22 mouse cellular contexts compared by ENCODE assay signal in the genomic region with DNA sequence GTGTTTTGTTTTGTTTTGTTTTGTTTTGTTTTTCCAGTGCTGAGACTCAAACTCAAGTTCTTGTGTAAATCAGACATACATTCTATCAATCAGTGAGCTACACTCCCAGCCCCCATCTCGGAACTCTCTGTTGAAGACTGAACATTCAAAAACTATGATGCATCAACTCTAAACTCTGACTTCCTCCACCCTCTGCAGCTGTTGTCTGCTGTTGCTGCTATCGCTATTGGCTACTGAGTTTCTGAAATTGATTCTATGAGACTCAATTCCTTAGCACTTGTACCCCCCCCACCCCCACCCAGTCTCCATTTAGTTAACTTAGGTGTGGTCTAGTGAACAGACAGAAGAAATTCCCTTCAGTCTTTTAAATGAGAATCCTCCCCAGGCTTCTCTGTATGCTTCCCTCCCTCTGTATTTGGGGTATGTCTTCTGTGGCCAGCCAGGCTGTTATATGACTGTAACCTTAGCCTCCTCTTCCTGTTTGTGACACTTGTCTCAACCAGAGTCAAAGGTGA. TPM values are rescaled to one million over a fixed set of nuclear protein-coding genes. Genes with fewer than 3 reads are reported as not detected.
A peak's percentile ranks its signal among the peaks of the same experiment; 100 is the strongest.
DNase-seq lines count a peak whose midpoint lies in the region; ATAC-seq and TF ChIP-seq lines count a peak whose summit lies in the region.
"Had no signal": no experiment of that assay in that cellular context is flagged by ENCODE, and none has a peak within 500 bp of the region (broad histone marks: within the 10 kb centered on the region; RNA-seq: fewer than 3 reads in every experiment).

No protein-coding gene starts in this region.

- H3K4me3 ChIP-seq in thymus, adult 2 months (ENCODE audit: control insufficient read depth, insufficient read depth, low read length), result no peak overlapping the region
- H3K4me3 ChIP-seq in ES-Bruce4 (ENCODE audit: low read depth, low read length), result no peak overlapping the region
- H3K4me3 ChIP-seq in kidney, embryonic 14.5 days (ENCODE audit: low read length), result no peak overlapping the region
- H3K4me3 ChIP-seq: embryonic facial prominence, embryonic 15.5 days; erythroblast, embryonic 14.5 days; forebrain, embryonic 10.5 days; gastrocnemius, adult 2 months; heart, embryonic 13.5 days; hindbrain, embryonic 15.5 days had no signal

- no peak overlapping the region for H3K27ac ChIP-seq in thymus, adult 2 months (ENCODE audit: control insufficient read depth, insufficient read depth, low read length)
- peak overlapping the region; percentile 87 for H3K27ac ChIP-seq in ES-Bruce4 (ENCODE audit: insufficient read depth, low read length)
- H3K27ac ChIP-seq in kidney, embryonic 14.5 days (ENCODE audit: low read depth, low read length), result no peak overlapping the region
- H3K27ac ChIP-seq: embryonic facial prominence, embryonic 15.5 days; forebrain, embryonic 10.5 days; gastrocnemius, adult 2 months; heart, embryonic 13.5 days; hindbrain, embryonic 15.5 days had no signal

- ATAC-seq in kidney, embryonic 14.5 days (ENCODE audit: low FRiP score, low TSS enrichment), result no peak
- ATAC-seq in inflammation-experienced regulatory T-cells, adult 6 months, result no peak
- ATAC-seq: activated CD4-positive, CD25-positive, alpha-beta regulatory T cell, adult 4 months; forebrain, embryonic 14.5 days had no signal

- no peak for TF ChIP-seq CTCF in thymus, adult 2 months (IDR thresholded peaks at IDR 0.05; ENCODE audit: borderline replicate concordance, control insufficient read depth, extremely low read depth, insufficient read depth, low read length, poor library complexity)
- no peak for TF ChIP-seq CTCF in ES-Bruce4 (IDR thresholded peaks at IDR 0.05; ENCODE audit: low read depth, low read length)

- peak; percentile 44 for DNase-seq in thymus, postnatal 0 days (ENCODE audit: low spot score)
- DNase-seq in thymus, adult 2 months, result no peak
- peak; percentile 19 for DNase-seq in ZHBTc4 (ENCODE audit: low read depth, low spot score)
- DNase-seq in Muller cell, postnatal 12 days (ENCODE audit: inconsistent ontology term), result no peak
- DNase-seq: adrenal gland, postnatal 14 days; cerebellum, adult 11-12 months; cerebellum, postnatal 10 days; gastrocnemius, adult 2 months; gastrocnemius, postnatal 25 days; heart, adult 11 months; heart, postnatal 36 days; kidney, adult 18-20 months had no signal

- no peak for TF ChIP-seq EP300 in ES-Bruce4 (IDR thresholded peaks at IDR 0.05; ENCODE audit: insufficient read depth, low read depth, low read length)

- no peaks in the 10 kb centered on the region for H3K36me3 ChIP-seq in thymus, adult 2 months (ENCODE audit: control insufficient read depth, insufficient read depth, low read length)
- no peaks in the 10 kb centered on the region for H3K36me3 ChIP-seq in ES-Bruce4 (ENCODE audit: control insufficient read depth, insufficient read depth, low read length, poor library complexity, severe bottlenecking)
- H3K36me3 ChIP-seq in kidney, embryonic 14.5 days (ENCODE audit: control insufficient read depth, insufficient read depth, low read length), result no peaks in the 10 kb centered on the region
- H3K36me3 ChIP-seq: embryonic facial prominence, embryonic 15.5 days; forebrain, embryonic 10.5 days; heart, embryonic 13.5 days; hindbrain, embryonic 15.5 days had no signal

- H3K27me3 ChIP-seq in thymus, adult 2 months (ENCODE audit: control insufficient read depth, insufficient read depth, low read length), result no peaks in the 10 kb centered on the region
- H3K27me3 ChIP-seq in ES-Bruce4 (ENCODE audit: control insufficient read depth, insufficient read depth, low read length, poor library complexity, severe bottlenecking), result no peaks in the 10 kb centered on the region
- H3K27me3 ChIP-seq in kidney, embryonic 14.5 days (ENCODE audit: control insufficient read depth, insufficient read depth, low read length), result no peaks in the 10 kb centered on the region
- H3K27me3 ChIP-seq: embryonic facial prominence, embryonic 15.5 days; heart, embryonic 13.5 days; hindbrain, embryonic 15.5 days had no signal

- no peak overlapping the region for H3K4me2 ChIP-seq in kidney, embryonic 14.5 days (replicated peaks; ENCODE audit: low read depth, low read length)
- H3K4me2 ChIP-seq: embryonic facial prominence, embryonic 15.5 days; heart, embryonic 13.5 days; hindbrain, embryonic 15.5 days had no signal

- H3K9me3 ChIP-seq in ES-Bruce4 (replicated peaks; ENCODE audit: control insufficient read depth, insufficient read depth, low read length, poor library complexity, severe bottlenecking), result no peaks in the 10 kb centered on the region
- no peaks in the 10 kb centered on the region for H3K9me3 ChIP-seq in kidney, embryonic 14.5 days (ENCODE audit: control insufficient read depth, low read length)
- H3K9me3 ChIP-seq: embryonic facial prominence, embryonic 15.5 days; forebrain, embryonic 10.5 days; heart, embryonic 13.5 days; hindbrain, embryonic 15.5 days had no signal

- 49% methylated on average over 2 of the region's 2 CpGs for WGBS in thymus, adult 2 months
- 61% methylated on average over 2 of the region's 2 CpGs for WGBS in kidney, embryonic 14.5 days

- H3K4me1 ChIP-seq in thymus, adult 2 months (replicated peaks; ENCODE audit: control insufficient read depth, insufficient read depth, low read length), result peaks cover 11% of the 10 kb centered on the region
- H3K4me1 ChIP-seq in ES-Bruce4 (ENCODE audit: control insufficient read depth, insufficient read depth, low read length), result peaks cover 5% of the 10 kb centered on the region
- H3K4me1 ChIP-seq in kidney, embryonic 14.5 days (ENCODE audit: control insufficient read depth, insufficient read depth, low read length), result peaks cover 1% of the 10 kb centered on the region
- H3K4me1 ChIP-seq: embryonic facial prominence, embryonic 15.5 days had no signal

- no peak for TF ChIP-seq POLR2A in thymus, adult 2 months (IDR thresholded peaks at IDR 0.05; ENCODE audit: control insufficient read depth, extremely low read depth, insufficient read depth, low read length, poor library complexity)
- no peak for TF ChIP-seq POLR2A in ES-Bruce4 (IDR thresholded peaks at IDR 0.05; ENCODE audit: insufficient read depth, low read length)

- H3K9ac ChIP-seq in ES-Bruce4 (ENCODE audit: low read depth, poor library complexity, severe bottlenecking), result no peak overlapping the region
- no peak overlapping the region for H3K9ac ChIP-seq in kidney, embryonic 14.5 days (ENCODE audit: low read depth, low read length)
- H3K9ac ChIP-seq: embryonic facial prominence, embryonic 15.5 days; heart, embryonic 13.5 days; hindbrain, embryonic 15.5 days had no signal

RNA-seq across cellular contexts. Expression of a gene that starts 2.7 kb away (rescaled TPM):
- polyA plus RNA-seq in thymus, postnatal 0 days (2015; fragmentation: Nextera tagmentation; extraction: Ambion mirVana), result 5.0 and 5.3 TPM in 2 replicates
- polyA plus RNA-seq in thymus, adult 2 months (2012; rRNA removed), result 7.5 and 8.0 TPM in 2 replicates
- 22.7 and 30.9 TPM in 2 replicates for polyA plus RNA-seq in ES-Bruce4 (2011; ENCODE audit: insufficient read depth, insufficient read length, low read depth, missing spikeins)
- polyA plus RNA-seq in kidney, embryonic 14.5 days (2014; fragmentation: Nextera tagmentation; extraction: Ambion mirVana), result 32.1 and 36.7 TPM in 2 replicates
- not detected for polyA plus RNA-seq in inflammation-experienced regulatory T-cells, adult 6 months (2017; shearing (Covaris generic))
- polyA plus RNA-seq: erythroblast, embryonic 14.5 days had no signal

RNA-seq across cellular contexts. Expression of a gene that starts 36.9 kb away (rescaled TPM):
- 141 and 158 TPM in 2 replicates for polyA plus RNA-seq in thymus, postnatal 0 days (2015; fragmentation: Nextera tagmentation; extraction: Ambion mirVana)
- 45.0 and 51.0 TPM in 2 replicates for polyA plus RNA-seq in thymus, adult 2 months (2012; rRNA removed)
- 34.3 and 34.4 TPM in 2 replicates for polyA plus RNA-seq in ES-Bruce4 (2011; ENCODE audit: insufficient read depth, insufficient read length, low read depth, missing spikeins)
- polyA plus RNA-seq in kidney, embryonic 14.5 days (2014; fragmentation: Nextera tagmentation; extraction: Ambion mirVana), result 85.3 and 89.4 TPM in 2 replicates
- 100 to 1,000 TPM in 2 of 3 experiments, 10 to 100 TPM in 1; 89.4 to 111 (median 104) TPM for polyA plus RNA-seq in inflammation-experienced regulatory T-cells, adult 6 months (2017; shearing (Covaris generic))

Comparison
In these comparisons a context has a peak if more than half of its experiments do, and no peak if none do; other contexts are left out.
1. DNase-seq: peak in thymus, postnatal 0 days (single experiment) and ZHBTc4 (single experiment); none in thymus, adult 2 months (single experiment) and Muller cell, postnatal 12 days (single experiment).